In genomic region chr12:75855051-75855453, GRCm38 (mm10) we compare ENCODE assay signal across 8 mouse cellular contexts. TPM values are rescaled to one million over a fixed set of nuclear protein-coding genes. Genes with fewer than 3 reads are reported as not detected.
A peak's percentile ranks its signal among the peaks of the same experiment; 100 is the strongest.
DNase-seq lines count a peak whose midpoint lies in the region; ATAC-seq and TF ChIP-seq lines count a peak whose summit lies in the region.
"Had no signal": no experiment of that assay in that cellular context is flagged by ENCODE, and none has a peak within 500 bp of the region (broad histone marks: within the 10 kb centered on the region; RNA-seq: fewer than 3 reads in every experiment).

No protein-coding gene starts in this region.

- no peak for TF ChIP-seq EP300 in lung, postnatal 0 days (IDR thresholded peaks at IDR 0.05)

- H3K9ac ChIP-seq in lung, postnatal 0 days (replicated peaks; ENCODE audit: low read depth) = no peak overlapping the region
- H3K9ac ChIP-seq: hindbrain, embryonic 15.5 days had no signal

- ATAC-seq in G1E (ENCODE audit: extremely low read depth, insufficient number of reproducible peaks, low FRiP score, poor library complexity, severe bottlenecking) = peak; percentile 75
- ATAC-seq in lung, postnatal 0 days = peak; percentile 37

- peaks cover 10% of the 10 kb centered on the region for H3K4me1 ChIP-seq in G1E (ENCODE audit: insufficient read depth, low read depth, low read length)
- peaks cover 11% of the 10 kb centered on the region; the same call in 1 of the 2 replicates for H3K4me1 ChIP-seq in lung, postnatal 0 days (ENCODE audit: insufficient read depth, low read depth, low read length)
- H3K4me1 ChIP-seq: hindbrain, embryonic 15.5 days had no signal

- no peak for TF ChIP-seq CTCF in G1E (IDR thresholded peaks at IDR 0.05; ENCODE audit: low read depth, low read length)
- no peak for TF ChIP-seq CTCF in lung, postnatal 0 days (IDR thresholded peaks at IDR 0.05)

- 32% methylated on average over 7 of the region's 7 CpGs for WGBS in lung, postnatal 0 days

- no peak overlapping the region for H3K4me3 ChIP-seq in G1E (ENCODE audit: low read depth, low read length)
- H3K4me3 ChIP-seq in lung, postnatal 0 days (ENCODE audit: low read depth, low read length) = no peak overlapping the region
- H3K4me3 ChIP-seq: hindbrain, embryonic 15.5 days had no signal

- DNase-seq in 416B (ENCODE audit: low read depth) (peak; percentile 94), G1E (ENCODE audit: low spot score) (no peak)
- peak; percentile 25 to 46 for DNase-seq in heart, postnatal 14 days
- DNase-seq in lung, postnatal 0 days (ENCODE audit: low spot score) = no peak
- no peak for DNase-seq in left cerebral cortex, adult 9 months (ENCODE audit: low spot score in 2 of 2)
- no peak for DNase-seq in urinary bladder, postnatal 10 days (ENCODE audit: low spot score)
- DNase-seq in layer of hippocampus, postnatal 10 days (ENCODE audit: low spot score in 2 of 2) = no peak

- no peaks in the 10 kb centered on the region for H3K36me3 ChIP-seq in G1E (replicated peaks)
- no peaks in the 10 kb centered on the region for H3K36me3 ChIP-seq in lung, postnatal 0 days (ENCODE audit: insufficient read depth, low read length)
- H3K36me3 ChIP-seq: hindbrain, embryonic 15.5 days had no signal

- H3K4me2 ChIP-seq in lung, postnatal 0 days (replicated peaks; ENCODE audit: low read depth, low read length) = no peak overlapping the region
- H3K4me2 ChIP-seq: hindbrain, embryonic 15.5 days had no signal

- peaks cover 9% of the 10 kb centered on the region for H3K27me3 ChIP-seq in G1E (ENCODE audit: insufficient read depth, low read length)
- no peaks in the 10 kb centered on the region for H3K27me3 ChIP-seq in lung, postnatal 0 days (replicated peaks; ENCODE audit: insufficient read depth, low read length)
- H3K27me3 ChIP-seq: hindbrain, embryonic 15.5 days had no signal

- H3K27ac ChIP-seq in lung, postnatal 0 days (ENCODE audit: low read length) = 0 out of 2 replicates have a peak overlapping the region, but pooled peaks have one; percentile 10
- H3K27ac ChIP-seq: hindbrain, embryonic 15.5 days had no signal

- H3K9me3 ChIP-seq in G1E (replicated peaks) = no peaks in the 10 kb centered on the region
- H3K9me3 ChIP-seq in lung, postnatal 0 days (ENCODE audit: low read length) = no peaks in the 10 kb centered on the region
- H3K9me3 ChIP-seq: hindbrain, embryonic 15.5 days had no signal

- intact Hi-C loops in heart, postnatal 14 days (cut with DNase I) = no loop called here

RNA-seq across cellular contexts. Expression of gene Syne2, which starts 37.1 kb away (rescaled TPM):
- not detected in 2 replicates for total RNA-seq in G1E (2014; fragmentation: Nextera tagmentation)
- total RNA-seq in G1E (2017) = 0.29 and 0.82 TPM in 2 replicates
- polyA plus RNA-seq in G1E (2012) = not detected in 2 replicates
- total RNA-seq in heart, postnatal 14 days (2021) = 10 to 100 TPM; 44.8 to 47.9 TPM
- 41.8 and 57.7 TPM in 2 replicates for polyA plus RNA-seq in lung, postnatal 0 days (2015; fragmentation: Nextera tagmentation; extraction: Ambion mirVana)
- total RNA-seq in layer of hippocampus, postnatal 10 days (2021) = 10 to 100 TPM; 29.2 to 29.4 TPM

Comparison
In these comparisons a context has a peak if more than half of its experiments do, and no peak if none do; other contexts are left out.
1. DNase-seq: peak in 416B (single experiment) and heart, postnatal 14 days (2 of 2); none in G1E (single experiment), lung, postnatal 0 days (single experiment), left cerebral cortex, adult 9 months (0 of 2), urinary bladder, postnatal 10 days (single experiment) and layer of hippocampus, postnatal 10 days (0 of 2).
2. RNA of gene Syne2, which starts 37.1 kb away (total RNA-seq): 44.8 to 47.9 TPM in heart, postnatal 14 days and 29.2 to 29.4 TPM in layer of hippocampus, postnatal 10 days; 0.29 to 0.82 TPM in G1E; every median in the first group is over 10 times any median in the second.